Mouse (Mus musculus) embryonic facial prominence, embryonic 14.5 days (tissue): ENCODE results near the gene Izumo4. TPM values are rescaled to one million over a fixed set of nuclear protein-coding genes. Genes with fewer than 3 reads are reported as not detected.

Experiments
- polyA plus RNA-seq: library from polyadenylated mRNA; unstranded; fragments of >200 nt; fragmentation: Nextera tagmentation; extraction: Ambion mirVana; gene quantifications from 2 replicates; pipeline ENCODE4 v1.2.1, GENCODE M21; 2014

Gene Izumo4
- polyA plus RNA-seq, 1 experiment from 2014 or later = 14.4 TPM

Other genes with a start within 250 kb of the Izumo4 start
- gene Onecut3, start 207.3 kb upstream of the Izumo4 start, polyA plus RNA-seq = not detected in 2 replicates
- gene Atp8b3, start 163.1 kb upstream of the Izumo4 start, polyA plus RNA-seq = 0.13 and 0.24 TPM in 2 replicates
- gene Rexo1, start 140.6 kb upstream of the Izumo4 start, polyA plus RNA-seq = 22.6 and 26.2 TPM in 2 replicates
- gene Klf16, start 124.9 kb upstream of the Izumo4 start, polyA plus RNA-seq = 9.7 and 9.9 TPM in 2 replicates
- 115 and 124 TPM in 2 replicates for gene Abhd17a, start 111.8 kb upstream of the Izumo4 start, polyA plus RNA-seq
- gene Scamp4, start 99.3 kb upstream of the Izumo4 start, polyA plus RNA-seq = 84.6 and 96.3 TPM in 2 replicates
- gene Adat3, start 99.3 kb upstream of the Izumo4 start, polyA plus RNA-seq = 6.1 and 6.2 TPM in 2 replicates
- gene Gm49322, start 96.2 kb upstream of the Izumo4 start, polyA plus RNA-seq = 1.9 and 2.5 TPM in 2 replicates
- 104 and 125 TPM in 2 replicates for gene Csnk1g2, start 79.3 kb upstream of the Izumo4 start, polyA plus RNA-seq
- 71.6 and 81.2 TPM in 2 replicates for gene Btbd2, start 45.1 kb upstream of the Izumo4 start, polyA plus RNA-seq
- gene Mknk2, start 24.1 kb upstream of the Izumo4 start, polyA plus RNA-seq = 84.6 and 86.7 TPM in 2 replicates
- 31.2 and 37.0 TPM in 2 replicates for gene Mob3a, start 207 bp upstream of the Izumo4 start, polyA plus RNA-seq
- 67.6 and 75.8 TPM in 2 replicates for gene Ap3d1, start 40.1 kb downstream of the Izumo4 start, polyA plus RNA-seq
- 20.7 and 21.5 TPM in 2 replicates for gene Dot1l, start 53.0 kb downstream of the Izumo4 start, polyA plus RNA-seq
- 69.6 TPM in 2 replicates for gene Sf3a2, start 96.0 kb downstream of the Izumo4 start, polyA plus RNA-seq
- 102 and 111 TPM in 2 replicates for gene Plekhj1, start 96.4 kb downstream of the Izumo4 start, polyA plus RNA-seq
- 0.13 TPM in 1 of 2 replicates, not detected in the other for gene Amh, start 103.1 kb downstream of the Izumo4 start, polyA plus RNA-seq
- gene Jsrp1, start 111.3 kb downstream of the Izumo4 start, polyA plus RNA-seq = 13.0 and 20.3 TPM in 2 replicates
- gene Oaz1, start 124.5 kb downstream of the Izumo4 start, polyA plus RNA-seq = 1,606 and 1,697 TPM in 2 replicates
- gene Lingo3, start 141.9 kb downstream of the Izumo4 start, polyA plus RNA-seq = 1.2 and 1.3 TPM in 2 replicates
- 303 and 331 TPM in 2 replicates for gene Lsm7, start 153.0 kb downstream of the Izumo4 start, polyA plus RNA-seq
- 37.6 and 40.8 TPM in 2 replicates for gene Sppl2b, start 153.1 kb downstream of the Izumo4 start, polyA plus RNA-seq
- 0.06 and 0.08 TPM in 2 replicates for gene Tmprss9, start 169.7 kb downstream of the Izumo4 start, polyA plus RNA-seq
- gene Timm13, start 198.8 kb downstream of the Izumo4 start, polyA plus RNA-seq = 325 and 348 TPM in 2 replicates
- 21.6 and 22.9 TPM in 2 replicates for gene Lmnb2, start 216.1 kb downstream of the Izumo4 start, polyA plus RNA-seq
- gene Gadd45b, start 227.9 kb downstream of the Izumo4 start, polyA plus RNA-seq = 35.5 and 39.9 TPM in 2 replicates